Mouse (Mus musculus): ENCODE results near the gene Ap1b1.

DNA sequence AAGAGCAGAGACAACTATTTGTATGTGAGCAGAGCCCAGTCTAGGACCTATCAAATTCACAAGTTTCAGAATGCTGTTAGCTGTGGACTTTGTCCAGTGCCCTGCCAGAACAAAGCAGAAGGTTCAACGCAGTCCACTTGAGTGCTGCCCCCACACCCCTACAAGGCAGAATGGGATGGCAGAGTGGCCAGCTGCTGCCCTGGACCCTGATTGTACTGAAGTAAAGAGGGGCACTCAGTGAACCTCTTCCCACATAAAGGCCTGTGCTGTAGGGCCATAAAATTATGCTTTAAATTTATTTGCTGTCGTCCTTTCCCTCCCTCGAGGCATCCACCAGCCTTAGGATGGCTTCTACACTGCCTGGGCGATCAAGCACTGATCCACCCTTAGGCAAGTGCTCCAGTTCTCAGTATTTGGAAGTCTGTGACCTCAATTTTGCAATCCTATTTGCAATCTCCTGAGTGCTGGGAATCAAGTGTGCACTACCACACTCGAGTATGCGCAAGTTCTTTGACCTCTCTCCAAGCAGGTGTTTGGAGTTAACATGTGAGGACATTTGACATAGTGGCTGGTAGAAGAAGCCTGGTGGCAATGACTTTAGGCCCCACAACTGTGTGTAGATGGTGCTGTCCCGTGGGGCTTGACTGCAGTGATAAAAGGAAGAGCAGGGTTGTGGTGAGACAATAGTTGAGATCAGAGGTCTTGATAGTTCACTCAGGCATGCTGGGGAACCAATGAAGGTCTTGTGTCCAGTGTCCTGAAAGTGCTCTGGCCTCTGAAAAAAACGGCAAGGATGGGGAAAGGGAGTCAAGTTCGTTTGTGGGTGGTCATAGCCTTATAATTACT is 81.7 kb downstream of the Ap1b1 start:
- no peak for TF ChIP-seq CTCF (IDR thresholded peaks at IDR 0.05; ENCODE audit: low read depth, low read length)
- TF ChIP-seq GATA1 (IDR thresholded peaks at IDR 0.05; ENCODE audit: borderline replicate concordance, low read length): no peak
